Mouse (Mus musculus) embryonic facial prominence, embryonic 10.5 days (tissue): ENCODE results near the gene Gm4707. TPM values are rescaled to one million over a fixed set of nuclear protein-coding genes. Genes with fewer than 3 reads are reported as not detected.
A peak's percentile ranks its signal among the peaks of the same experiment; 100 is the strongest.

Experiments used
- DNase-seq: peaks from one replicate; pipeline ENCODE4 v3.0.0-alpha.2; 2017; ENCODE audit warnings: low spot score
- H3K27ac ChIP-seq: fragments of 300-500 bp; sonication (generic); replicated peaks from 2 replicates; pipeline ENCODE4 v1.5.1; 2016; ENCODE audit warnings: mild to moderate bottlenecking
- H3K27me3 ChIP-seq: fragments of 300-500 bp; sonication (generic); replicated peaks from 2 replicates; pipeline ENCODE4 v1.6.1; 2016; ENCODE audit warnings: low read depth, mild to moderate bottlenecking; ENCODE audit not compliant: poor library complexity, severe bottlenecking
- H3K36me3 ChIP-seq: fragments of 300-500 bp; sonication (generic); replicated peaks from 2 replicates; pipeline ENCODE4 v1.6.1; 2016; ENCODE audit warnings: mild to moderate bottlenecking, moderate library complexity
- H3K4me1 ChIP-seq: fragments of 300-500 bp; sonication (generic); 2 replicates; pipeline ENCODE4 v1.6.1; 2016
- H3K4me3 ChIP-seq: fragments of 300-500 bp; sonication (generic); 2 replicates; pipeline ENCODE4 v1.5.1; 2016; ENCODE audit warnings: mild to moderate bottlenecking, moderate library complexity
- H3K9me3 ChIP-seq: fragments of 300-500 bp; sonication (generic); 2 replicates; pipeline ENCODE4 v1.6.1; 2016; ENCODE audit warnings: mild to moderate bottlenecking
- WGBS: fragments of 180-500 bp; shearing (Covaris S2); methylation state at CpG from one replicate; pipeline ENCODE4 v1.1.7; 2016; 5-methylcytosine and 5-hydroxymethylcytosine counted together
- polyA plus RNA-seq: library from polyadenylated mRNA; unstranded; fragments of >200 nt; fragmentation: Nextera tagmentation; extraction: Ambion mirVana; gene quantifications from 2 replicates; pipeline ENCODE4 v1.2.1, GENCODE M21; 2016

The Gm4707 gene
- polyA plus RNA-seq, result 7.6 and 7.7 TPM in 2 replicates

GRCm38 (mm10) chr17:71459818-71460217, at the start of gene Gm4707:
Gm4707 (minus strand) TSS chr17:71459918.
- Histone ChIP-seq H3K4me3 (no peak within 1 kb of the TSS), H3K4me1 (no peaks in the 10 kb centered on the region), H3K27ac (no peak within 1 kb of the TSS), H3K9me3 (no peaks in the 10 kb centered on the region), H3K36me3 (peaks cover 92% of the 10 kb centered on the region), H3K27me3 (no peaks in the 10 kb centered on the region)
- no peak for DNase-seq
- WGBS, result 97% methylated on average over 2 of the region's 2 CpGs

DNA sequence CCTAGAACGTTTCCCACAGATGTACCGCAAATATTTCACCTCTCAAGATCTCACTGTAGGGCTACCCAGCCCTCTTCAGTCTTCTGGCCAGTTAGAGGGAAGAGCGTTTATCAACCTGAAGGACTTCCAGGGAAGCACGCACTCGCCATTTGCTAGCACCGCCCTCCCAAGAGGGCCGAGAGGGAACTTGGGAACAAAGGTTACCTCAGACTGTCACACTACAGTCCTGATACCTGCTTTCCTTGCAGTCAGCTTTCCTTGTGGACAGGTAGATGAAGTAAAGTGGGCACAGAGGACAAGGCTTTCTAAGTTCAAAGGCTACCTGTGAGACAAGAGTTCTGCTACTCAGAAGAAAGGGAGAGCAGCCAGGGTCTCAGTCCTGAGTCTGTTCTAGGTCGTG, 47.1 kb upstream of the Gm4707 start:
- Histone ChIP-seq H3K4me3 (no peak overlapping the region), H3K27me3 (no peaks in the 10 kb centered on the region), H3K9me3 (no peaks in the 10 kb centered on the region), H3K27ac (no peak overlapping the region), H3K36me3 (peaks cover 99% of the 10 kb centered on the region), H3K4me1 (no peaks in the 10 kb centered on the region)
- no peak for DNase-seq
- 90% methylated on average over 8 of the region's 8 CpGs for WGBS

DNA sequence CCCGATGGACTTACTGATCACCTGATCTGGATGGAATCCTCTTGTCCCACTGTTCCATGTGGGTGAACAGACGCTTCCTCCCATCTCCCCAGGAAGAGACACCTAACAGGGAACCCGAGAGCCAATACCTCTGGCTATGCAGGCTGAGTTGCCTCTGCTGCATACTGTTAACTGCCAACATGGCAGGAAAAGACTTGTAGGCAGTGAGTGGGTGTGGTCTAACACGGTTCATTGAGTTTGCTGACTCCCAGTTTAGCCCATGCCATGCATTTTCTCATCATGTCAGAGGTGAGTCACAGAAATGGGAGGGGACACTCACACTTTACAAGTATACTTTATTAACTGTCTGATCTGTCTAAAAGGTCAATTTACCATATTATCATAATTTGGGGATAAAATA, 36.1 kb upstream of the Gm4707 start:
- peaks cover 66% of the 10 kb centered on the region for H3K36me3 ChIP-seq
- DNase-seq, result no peak
- no peak overlapping the region for H3K4me3 ChIP-seq
- no peaks in the 10 kb centered on the region for H3K9me3 ChIP-seq
- H3K27me3 ChIP-seq, result no peaks in the 10 kb centered on the region
- H3K4me1 ChIP-seq, result 0 out of 2 replicates have a peak, but pooled peaks cover 4% of the 10 kb centered on the region
- no peak overlapping the region for H3K27ac ChIP-seq
- 93% methylated on average over 4 of the region's 4 CpGs for WGBS

DNA sequence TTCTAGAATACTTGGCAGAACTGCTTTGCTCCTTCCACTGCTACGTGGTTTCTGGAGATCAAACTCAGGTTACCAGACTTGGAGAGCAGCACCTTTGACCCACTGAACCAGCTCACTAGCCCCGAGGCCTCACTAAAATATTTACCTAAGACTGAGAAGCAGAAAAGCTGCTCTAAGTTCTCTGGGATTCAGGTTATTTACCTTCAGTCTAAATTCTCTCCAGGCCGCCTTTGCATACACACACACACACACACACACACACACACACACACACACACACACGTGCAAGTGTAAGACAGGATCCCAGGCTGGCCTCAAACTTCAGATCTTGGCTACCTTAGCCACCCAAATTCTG, 31.6 kb upstream of the Gm4707 start:
- Histone ChIP-seq H3K4me1 (peaks cover 8% of the 10 kb centered on the region), H3K36me3 (peaks cover 21% of the 10 kb centered on the region), H3K27me3 (no peaks in the 10 kb centered on the region), H3K9me3 (no peaks in the 10 kb centered on the region), H3K4me3 (no peak overlapping the region), H3K27ac (no peak overlapping the region)
- no peak for DNase-seq
- 51% methylated on average over 4 of the region's 4 CpGs for WGBS

- Histone ChIP-seq H3K4me1 (peaks cover 13% of the 10 kb centered on the region), H3K27me3 (no peaks in the 10 kb centered on the region), H3K9me3 (no peaks in the 10 kb centered on the region), H3K4me3 (no peak overlapping the region), H3K27ac (no peak overlapping the region), H3K36me3 (peaks cover 16% of the 10 kb centered on the region)
- no peak for DNase-seq
- WGBS, result 84% methylated on average over 9 of the region's 9 CpGs
Measured at GRCm38 (mm10) chr17:71490666-71491331, 31.1 kb upstream of the Gm4707 start.

DNA sequence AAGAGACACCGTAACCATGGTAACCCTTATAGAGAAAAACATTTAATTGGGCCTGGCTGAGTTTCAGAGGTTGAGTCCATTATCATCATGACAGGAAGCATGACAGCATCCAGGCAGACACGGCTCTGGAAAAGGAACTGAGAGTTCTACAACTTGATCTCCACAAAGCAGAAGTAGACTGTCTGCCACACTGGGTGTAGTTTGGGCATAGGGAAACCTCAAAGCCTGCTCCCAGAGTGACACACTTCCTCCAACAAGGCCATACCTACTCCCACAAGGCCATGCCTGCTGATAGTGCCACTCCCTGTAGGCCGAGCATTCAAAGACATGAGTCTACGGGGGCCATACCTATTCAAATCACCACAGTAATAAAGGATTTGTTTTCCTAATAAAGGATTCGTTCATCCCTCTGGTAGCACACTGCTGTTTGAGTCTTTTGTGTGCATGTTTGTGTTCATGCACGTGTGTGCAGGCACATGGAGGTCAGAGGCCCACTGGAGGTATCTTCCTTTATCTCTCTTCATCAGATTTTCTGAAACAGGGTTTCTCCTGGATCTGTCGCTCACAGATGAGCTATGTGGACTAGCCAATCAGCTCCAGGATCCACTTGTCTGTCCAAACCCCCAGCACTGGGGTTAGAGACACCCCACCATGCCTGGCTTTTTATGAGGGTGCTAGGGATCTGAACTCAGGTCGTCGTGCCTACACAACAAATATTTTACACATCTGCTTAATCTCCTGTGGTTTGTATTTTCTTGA, 30.2 kb upstream of the Gm4707 start:
- Histone ChIP-seq H3K36me3 (peaks cover 7% of the 10 kb centered on the region), H3K9me3 (no peaks in the 10 kb centered on the region), H3K4me3 (no peak overlapping the region), H3K27me3 (no peaks in the 10 kb centered on the region), H3K27ac (no peak overlapping the region), H3K4me1 (peaks cover 16% of the 10 kb centered on the region)
- no peak for DNase-seq
- WGBS, result 86% methylated on average over 9 of the region's 9 CpGs

DNA sequence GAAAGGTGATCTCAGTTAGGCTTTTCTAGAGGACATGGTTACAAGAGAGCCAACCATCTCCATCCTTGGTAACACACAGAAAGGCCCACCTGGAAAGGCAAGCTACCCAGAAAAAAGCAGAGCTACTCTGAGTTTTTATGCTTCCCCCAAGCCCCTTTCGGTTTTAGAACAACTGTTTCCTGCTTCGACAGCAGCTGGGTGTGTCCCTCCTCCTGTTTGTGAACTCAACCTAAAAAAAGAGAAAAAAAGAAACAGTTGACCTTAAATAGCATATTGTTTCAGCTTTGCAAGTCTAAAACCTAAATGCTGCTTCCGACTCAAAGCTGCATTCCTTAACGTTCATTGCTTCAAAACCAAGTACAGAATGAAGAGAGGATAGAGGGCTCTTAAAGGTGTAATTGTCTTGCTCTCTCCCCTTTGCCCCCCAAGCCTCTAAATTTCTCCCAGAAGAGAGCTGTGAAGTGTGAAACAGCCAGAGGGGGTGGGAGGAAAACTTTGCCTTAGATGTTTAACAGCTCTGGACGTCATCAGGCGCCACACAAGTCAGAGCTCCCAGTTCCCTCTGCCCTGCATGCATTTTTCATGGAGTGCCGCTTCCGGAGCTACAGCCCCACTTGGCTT, 26.6 kb upstream of the Gm4707 start:
- 45% methylated on average over 8 of the region's 8 CpGs for WGBS
- Histone ChIP-seq H3K27me3 (no peaks in the 10 kb centered on the region), H3K36me3 (no peaks in the 10 kb centered on the region), H3K9me3 (no peaks in the 10 kb centered on the region), H3K4me1 (peaks cover 15% of the 10 kb centered on the region), H3K27ac (0 out of 2 replicates have a peak overlapping the region, but pooled peaks have one; percentile 5), H3K4me3 (no peak overlapping the region)
- DNase-seq, result no peak

GRCm38 (mm10) chr17:71485791-71486230, 26.1 kb upstream of the Gm4707 start:
- H3K27me3 ChIP-seq, result no peaks in the 10 kb centered on the region
- no peak overlapping the region for H3K4me3 ChIP-seq
- no peak for DNase-seq
- H3K36me3 ChIP-seq, result no peaks in the 10 kb centered on the region
- no peaks in the 10 kb centered on the region for H3K9me3 ChIP-seq
- H3K27ac ChIP-seq, result no peak overlapping the region; the same call in 1 of the 2 replicates
- 71% methylated on average over 12 of the region's 12 CpGs for WGBS
- H3K4me1 ChIP-seq, result peaks cover 13% of the 10 kb centered on the region

DNA sequence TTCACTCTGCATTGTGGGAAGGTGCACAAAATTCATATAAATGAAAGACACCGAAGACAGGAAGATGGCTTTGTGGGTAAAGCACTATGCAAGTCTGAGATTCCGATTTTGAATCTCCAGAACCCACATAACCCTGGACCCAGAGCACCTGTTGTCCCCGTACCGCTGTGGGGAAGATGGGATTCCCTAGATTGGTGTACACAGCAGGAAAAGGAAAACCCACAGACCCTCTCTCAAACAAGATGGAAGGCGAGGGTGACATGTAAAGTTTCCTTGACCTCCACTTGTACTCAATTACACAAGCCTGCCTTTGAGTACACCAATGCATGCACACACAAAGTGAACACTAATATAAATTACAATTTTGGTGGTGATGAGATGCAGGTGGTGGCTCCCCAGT, 25.0 kb upstream of the Gm4707 start:
- WGBS, result 90% methylated on average over 5 of the region's 5 CpGs

GRCm38 (mm10) chr17:71483418-71484060, 23.8 kb upstream of the Gm4707 start:
- Histone ChIP-seq H3K9me3 (no peaks in the 10 kb centered on the region), H3K36me3 (no peaks in the 10 kb centered on the region), H3K4me3 (no peak overlapping the region), H3K27ac (no peak overlapping the region), H3K27me3 (no peaks in the 10 kb centered on the region), H3K4me1 (peaks cover 24% of the 10 kb centered on the region)
- 84% methylated on average over 7 of the region's 7 CpGs for WGBS
- no peak for DNase-seq

More for the DNA sequence above, 25.0 kb upstream of the Gm4707 start:
- Histone ChIP-seq H3K27ac (no peak overlapping the region), H3K4me3 (no peak overlapping the region), H3K27me3 (no peaks in the 10 kb centered on the region), H3K9me3 (no peaks in the 10 kb centered on the region), H3K36me3 (no peaks in the 10 kb centered on the region), H3K4me1 (peaks cover 24% of the 10 kb centered on the region)
- DNase-seq, result no peak

GRCm38 (mm10) chr17:71479381-71479901, 19.7 kb upstream of the Gm4707 start:
- Histone ChIP-seq H3K4me3 (no peak overlapping the region), H3K36me3 (no peaks in the 10 kb centered on the region), H3K27me3 (no peaks in the 10 kb centered on the region), H3K27ac (no peak overlapping the region), H3K4me1 (peaks cover 23% of the 10 kb centered on the region), H3K9me3 (no peaks in the 10 kb centered on the region)
- WGBS, result 70% methylated on average over 5 of the region's 5 CpGs
- DNase-seq, result no peak

GRCm38 (mm10) chr17:71477481-71477880, 17.8 kb upstream of the Gm4707 start:
- Histone ChIP-seq H3K9me3 (no peaks in the 10 kb centered on the region), H3K27ac (no peak overlapping the region), H3K4me1 (peaks cover 30% of the 10 kb centered on the region), H3K36me3 (no peaks in the 10 kb centered on the region), H3K27me3 (no peaks in the 10 kb centered on the region), H3K4me3 (no peak overlapping the region)
- DNase-seq, result no peak
- 93% methylated on average over 8 of the region's 8 CpGs for WGBS
